Mouse (Mus musculus): ENCODE results near the gene Lonp2.

Lonp2 gene

GRCm38 (mm10) chr8:86718332-86718994 lies 94.6 kb downstream of the Lonp2 start:
- no peak for DNase-seq

- DNase-seq, result no peak
These were observed 95.5 kb downstream of the Lonp2 start for GRCm38 (mm10) chr8:86719368-86719767.

- peak; percentile 25 to 42 for DNase-seq
These were observed 97.1 kb downstream of the Lonp2 start for GRCm38 (mm10) chr8:86720756-86721459.

GRCm38 (mm10) chr8:86721490-86721889 lies 97.6 kb downstream of the Lonp2 start:
- DNase-seq, result no peak

GRCm38 (mm10) chr8:86726959-86727358 lies 103.1 kb downstream of the Lonp2 start:
- DNase-seq, result no peak

GRCm38 (mm10) chr8:86728224-86728950 lies 104.5 kb downstream of the Lonp2 start:
- DNase-seq, result peak; percentile 38 to 47

GRCm38 (mm10) chr8:86730303-86730702 lies 106.5 kb downstream of the Lonp2 start:
- DNase-seq, result peak in 1 of 2 experiments; percentile 28

GRCm38 (mm10) chr8:86730860-86731259 lies 107.0 kb downstream of the Lonp2 start:
- DNase-seq, result no peak

- peak in 1 of 2 experiments; percentile 46 for DNase-seq
These were observed 110.3 kb downstream of the Lonp2 start for GRCm38 (mm10) chr8:86734171-86734570.

GRCm38 (mm10) chr8:86734954-86735353 lies 111.1 kb downstream of the Lonp2 start:
- DNase-seq, result no peak

GRCm38 (mm10) chr8:86735446-86736111 lies 111.7 kb downstream of the Lonp2 start:
- no peak for DNase-seq

- DNase-seq, result no peak
These were observed 117.1 kb downstream of the Lonp2 start for GRCm38 (mm10) chr8:86740899-86741298.

- no peak for DNase-seq
These were observed 117.8 kb downstream of the Lonp2 start for GRCm38 (mm10) chr8:86741627-86742026.

GRCm38 (mm10) chr8:86742605-86743345 lies 118.9 kb downstream of the Lonp2 start:
- no peak for DNase-seq

GRCm38 (mm10) chr8:86744313-86745220 lies 120.7 kb downstream of the Lonp2 start:
- DNase-seq, result peak; percentile 49 to 52

- peak; percentile 62 to 77 for DNase-seq
These were observed 121.5 kb downstream of the Lonp2 start, which contains the start of the genes Gm10638 and Siah1a for GRCm38 (mm10) chr8:86745221-86745934. TSS of gene Gm10638 (plus strand) at chr8:86745699. TSS of gene Siah1a (minus strand) at chr8:86745934.

- peak; percentile 94 to 97 for DNase-seq
These were observed 122.1 kb downstream of the Lonp2 start for GRCm38 (mm10) chr8:86745935-86746441.

GRCm38 (mm10) chr8:86746511-86746910 lies 122.7 kb downstream of the Lonp2 start:
- peak in 1 of 2 experiments; percentile 57 for DNase-seq

- DNase-seq, result no peak
These were observed 126.0 kb downstream of the Lonp2 start for GRCm38 (mm10) chr8:86749842-86750241.

All from kidney, postnatal 36 days (tissue).